Mouse (Mus musculus) induced T-regulatory cell, adult 2 months (primary cell): Measurements from ENCODE around the gene Irf6.

Experiments
- DNase-seq: peaks from one replicate; pipeline ENCODE4 v3.0.0-alpha.2; 2012; ENCODE audit warnings: low read depth

Irf6 gene

DNA sequence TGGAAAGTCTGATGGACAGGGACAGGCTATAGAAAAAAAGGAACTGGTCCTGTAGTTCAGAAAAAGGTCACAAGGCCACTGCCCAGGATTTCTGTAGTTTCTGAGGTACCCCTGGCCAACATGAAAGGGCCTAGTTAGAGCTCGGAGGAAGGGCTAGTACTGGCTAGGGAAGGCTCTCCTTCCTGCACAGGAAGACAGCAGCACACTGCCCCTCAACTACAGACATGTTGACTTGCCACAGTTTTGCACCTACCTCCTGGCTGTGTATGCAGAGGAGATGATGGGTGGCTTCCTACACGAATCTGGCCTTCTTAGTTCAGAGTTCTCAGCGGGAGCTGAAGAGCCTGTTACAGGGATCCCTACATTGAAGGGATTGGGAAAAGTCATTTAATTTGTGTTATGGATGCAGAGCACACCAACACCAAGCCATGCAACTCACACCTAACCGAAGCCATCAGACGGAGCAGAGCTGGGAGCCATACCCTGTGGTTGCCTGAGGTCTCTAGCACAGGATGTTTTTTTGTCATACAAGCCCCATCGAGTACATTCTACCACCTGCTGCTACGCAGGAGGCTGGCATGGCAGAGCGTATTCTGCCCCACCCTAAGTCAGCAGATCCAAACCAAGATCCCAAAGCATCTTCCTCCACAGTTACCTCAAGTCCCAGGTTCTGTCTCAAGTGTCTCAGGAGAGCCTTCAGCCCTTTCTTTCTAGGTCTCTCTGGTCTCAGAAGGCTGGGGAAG is 47.9 kb downstream of the Irf6 start:
- DNase-seq, result peak; percentile 93

- no peak for DNase-seq
Observed at GRCm38 (mm10) chr1:193201383-193201778, 48.5 kb downstream of the Irf6 start, which contains the start of gene Traf3ip3. TSS of gene Traf3ip3 (minus strand) at chr1:193201703.

DNA sequence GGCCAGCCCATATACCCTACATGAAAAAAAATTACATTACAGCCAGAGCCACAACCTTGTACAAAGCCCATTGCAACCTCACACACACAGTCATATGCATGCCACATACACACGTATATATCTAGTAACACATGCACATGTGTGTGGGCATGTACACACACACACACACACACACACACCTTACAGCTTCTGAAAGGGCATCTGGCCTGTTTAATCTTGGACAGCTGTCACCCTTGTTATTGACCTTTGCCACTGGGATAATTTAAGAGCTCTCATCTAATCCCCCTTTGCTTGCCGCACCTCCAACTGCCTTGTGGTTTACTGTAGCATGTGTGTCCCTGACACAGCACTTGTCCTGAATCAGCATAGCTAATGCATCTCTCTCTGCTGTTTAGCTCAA is 50.9 kb downstream of the Irf6 start:
- DNase-seq, result no peak

DNA sequence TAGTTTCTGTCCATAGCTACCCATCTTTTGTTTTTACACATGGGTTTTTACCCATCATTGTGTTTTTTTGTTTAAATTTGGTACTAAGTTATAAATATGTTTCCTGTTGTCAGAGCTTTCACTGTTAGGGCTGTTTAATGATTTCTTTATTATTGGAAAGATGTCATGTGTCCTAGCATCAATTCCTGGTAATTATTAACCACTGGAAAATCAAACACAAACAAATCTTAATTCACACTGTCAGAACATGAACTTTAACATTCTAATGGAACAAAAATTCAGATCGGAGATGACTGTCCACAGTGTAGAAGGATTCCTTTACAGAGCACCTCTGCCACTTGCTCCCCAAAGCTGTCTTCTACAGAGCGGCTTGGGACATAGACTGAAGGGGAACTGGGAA is 52.5 kb downstream of the Irf6 start:
- no peak for DNase-seq

GRCm38 (mm10) chr1:193207503-193207902 is 54.6 kb downstream of the Irf6 start, which contains the start of gene Lamb3:
TSS of gene Lamb3 (plus strand) at chr1:193207699.
- DNase-seq, result peak; percentile 70

DNA sequence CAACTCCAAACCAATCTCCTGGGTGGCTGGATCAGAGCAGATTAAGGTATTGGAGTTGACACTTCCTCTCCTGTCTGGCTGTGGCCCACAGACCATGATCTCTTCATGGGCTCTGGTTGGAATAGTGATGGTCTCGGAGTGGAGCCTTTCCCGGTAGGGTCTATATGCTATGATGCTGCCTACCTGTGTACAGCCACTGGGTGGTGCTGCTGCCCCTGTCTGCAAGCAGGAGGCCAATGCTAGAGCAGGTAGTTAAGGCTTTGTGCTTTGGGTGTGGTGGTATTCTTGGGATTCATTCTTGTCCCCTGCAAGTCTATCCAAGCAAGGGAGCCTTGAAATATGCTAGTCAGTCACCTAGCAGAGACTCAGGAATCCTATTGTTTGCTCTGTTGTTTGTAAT is 55.3 kb downstream of the Irf6 start:
- peak; percentile 83 for DNase-seq

GRCm38 (mm10) chr1:193211371-193211770 is 58.5 kb downstream of the Irf6 start:
- no peak for DNase-seq

GRCm38 (mm10) chr1:193214053-193214452 is 61.1 kb downstream of the Irf6 start:
- DNase-seq, result no peak

DNA sequence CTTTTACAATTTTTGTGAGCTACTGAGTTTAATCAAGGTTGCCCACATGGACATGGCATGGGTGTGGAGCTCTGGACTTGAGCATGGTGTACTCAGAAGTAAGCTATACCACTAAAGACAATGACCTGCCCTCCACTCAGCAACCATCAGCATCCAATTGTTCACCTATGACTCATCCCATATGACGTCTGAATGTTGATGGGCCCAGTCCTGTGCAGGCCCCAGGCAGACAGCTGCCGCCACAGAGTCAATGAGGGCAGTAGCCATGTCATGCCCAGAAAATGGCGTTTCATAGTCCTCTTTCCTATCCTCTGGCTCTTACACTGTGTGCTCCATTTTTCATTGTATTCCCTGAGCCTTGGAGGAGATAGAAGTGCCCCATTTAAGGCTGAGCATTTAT is 63.1 kb downstream of the Irf6 start:
- no peak for DNase-seq

DNA sequence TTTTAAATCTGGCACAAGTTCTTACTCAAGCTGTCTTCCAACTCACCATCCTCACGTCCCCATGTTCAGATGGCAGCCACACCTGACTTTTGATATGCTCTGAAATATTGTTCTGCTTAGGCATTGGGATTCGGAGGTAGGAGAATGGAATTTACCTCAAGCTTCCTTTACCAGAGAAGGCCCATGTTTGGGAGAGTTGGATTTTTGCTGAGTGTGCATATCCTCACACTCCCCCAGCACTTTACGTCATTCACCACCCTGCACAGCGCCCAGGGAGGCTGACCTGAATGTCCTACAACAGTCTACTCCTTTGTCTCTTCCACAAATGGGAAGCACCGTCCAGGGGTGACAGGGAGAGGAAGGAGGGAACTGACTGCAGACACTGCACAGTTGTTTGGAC is 67.5 kb downstream of the Irf6 start:
- DNase-seq, result no peak
